Mouse (Mus musculus) mouse trophoblast stem cell (cell line): ENCODE results near the gene Stk11.

Experiments used
- in situ Hi-C, 2 experiments: fragments of 300-500 bp; cut with MseI, MboI; formaldehyde crosslinking; loops; 2 replicates in 1 of 2; 3 replicates in 1 of 2; pipeline ENCODE4 v1.15.1; 2025

Gene Stk11

GRCm38 (mm10) chr10:80115290-80115943 lies at the start of gene Stk11:
Stk11 (plus strand) TSS chr10:80115803.
- in situ Hi-C loops = no loop called here

GRCm38 (mm10) chr10:80069251-80069650 lies 46.4 kb upstream of the Stk11 start:
- in situ Hi-C loops = no loop called here

GRCm38 (mm10) chr10:80069948-80070450 lies 45.6 kb upstream of the Stk11 start:
- in situ Hi-C loops = no loop called here

GRCm38 (mm10) chr10:80070837-80071515 lies 44.6 kb upstream of the Stk11 start:
- in situ Hi-C loops = no loop called here

- in situ Hi-C loops = no loop called here
Measured at GRCm38 (mm10) chr10:80071516-80071900, 44.1 kb upstream of the Stk11 start.

- in situ Hi-C loops = no loop called here
Measured at GRCm38 (mm10) chr10:80072623-80073489, 42.7 kb upstream of the Stk11 start.

GRCm38 (mm10) chr10:80074813-80075601 lies 40.6 kb upstream of the Stk11 start:
- in situ Hi-C loops = no loop called here

- in situ Hi-C loops = no loop called here
Measured at GRCm38 (mm10) chr10:80075924-80076323, 39.7 kb upstream of the Stk11 start.

- in situ Hi-C loops = no loop called here
Measured at GRCm38 (mm10) chr10:80076386-80076785, 39.2 kb upstream of the Stk11 start.

GRCm38 (mm10) chr10:80077312-80077711 lies 38.3 kb upstream of the Stk11 start:
- in situ Hi-C loops = no loop called here

GRCm38 (mm10) chr10:80078366-80078765 lies 37.2 kb upstream of the Stk11 start:
- in situ Hi-C loops = no loop called here

GRCm38 (mm10) chr10:80080396-80081070 lies 35.1 kb upstream of the Stk11 start:
- in situ Hi-C loops = no loop called here

- in situ Hi-C loops = no loop called here
Measured at GRCm38 (mm10) chr10:80081075-80081474, 34.5 kb upstream of the Stk11 start.

- in situ Hi-C loops = no loop called here
Measured at GRCm38 (mm10) chr10:80084817-80085487, 30.7 kb upstream of the Stk11 start.

GRCm38 (mm10) chr10:80086847-80087246 lies 28.8 kb upstream of the Stk11 start:
- in situ Hi-C loops = no loop called here

- in situ Hi-C loops = no loop called here
Measured at GRCm38 (mm10) chr10:80087483-80087882, 28.1 kb upstream of the Stk11 start.

GRCm38 (mm10) chr10:80089146-80089545 lies 26.5 kb upstream of the Stk11 start:
- in situ Hi-C loops = no loop called here

- in situ Hi-C loops = no loop called here
Measured at GRCm38 (mm10) chr10:80091527-80091926, 24.1 kb upstream of the Stk11 start.

GRCm38 (mm10) chr10:80092690-80093089 lies 22.9 kb upstream of the Stk11 start:
- in situ Hi-C loops = no loop called here

GRCm38 (mm10) chr10:80094085-80094484 lies 21.5 kb upstream of the Stk11 start:
- in situ Hi-C loops = no loop called here
